Mouse (Mus musculus) spleen, adult 2 months (tissue): ENCODE data around the gene Gm20661. TPM values are rescaled to one million over a fixed set of nuclear protein-coding genes. Genes with fewer than 3 reads are reported as not detected.

ENCODE experiments used
- DNase-seq, 2 experiments: peaks; one replicate each; pipeline versions ENCODE4 v3.0.0 to v3.0.0-alpha.2; 2012 to 2021; ENCODE audit warnings: low spot score in 2 of 2, low read depth in 1 of 2
- H3K27ac ChIP-seq: fragments of 200-500 bp; 2 replicates; pipeline ENCODE4 v1.5.1; 2012; ENCODE audit warnings: low read length, inconsistent platforms; ENCODE audit not compliant: insufficient read depth
- H3K27me3 ChIP-seq: fragments of 200-500 bp; 2 replicates; pipeline ENCODE4 v1.6.1; 2012; ENCODE audit warnings: mild to moderate bottlenecking, moderate library complexity, low read length, inconsistent platforms; ENCODE audit not compliant: control insufficient read depth, insufficient read depth
- H3K36me3 ChIP-seq: fragments of 200-500 bp; 2 replicates; pipeline ENCODE4 v1.6.1; 2012; ENCODE audit warnings: mild to moderate bottlenecking, low read length, inconsistent platforms; ENCODE audit not compliant: control insufficient read depth, insufficient read depth
- H3K4me1 ChIP-seq: fragments of 200-500 bp; 2 replicates; pipeline ENCODE4 v1.6.1; 2011; ENCODE audit warnings: inconsistent platforms; ENCODE audit not compliant: control insufficient read depth, insufficient read depth, insufficient read length
- H3K4me3 ChIP-seq: fragments of 200-500 bp; 2 replicates; pipeline ENCODE4 v1.5.1; 2011; ENCODE audit warnings: mild to moderate bottlenecking, inconsistent platforms; ENCODE audit not compliant: insufficient read depth, insufficient read length; ENCODE audit errors: extremely low read depth
- CTCF ChIP-seq: fragments of 200-500 bp; IDR thresholded peaks from 2 replicates; pipeline ENCODE4 v1.5.1; 2011; ENCODE audit warnings: mild to moderate bottlenecking, inconsistent platforms; ENCODE audit not compliant: insufficient read depth, insufficient read length, insufficient replicate concordance; ENCODE audit errors: extremely low read depth
- POLR2A ChIP-seq: fragments of 200-500 bp; IDR thresholded peaks from 2 replicates; pipeline ENCODE4 v1.6.1; 2011; ENCODE audit warnings: low read depth, low read length, inconsistent platforms
- WGBS: fragments of 180-500 bp; shearing (Covaris S2); methylation state at CpG from one replicate; pipeline ENCODE4 v1.1.7; 2018; 5-methylcytosine and 5-hydroxymethylcytosine counted together
- polyA plus RNA-seq: library from polyadenylated mRNA; depleted of rRNA; stranded (reverse); fragments of >200 nt; gene quantifications from 2 replicates; pipeline ENCODE4 v1.2.3, GENCODE M21; 2012; rRNA removed

Gm20661 gene
- polyA plus RNA-seq = 0.18 and 0.31 TPM in 2 replicates

DNA sequence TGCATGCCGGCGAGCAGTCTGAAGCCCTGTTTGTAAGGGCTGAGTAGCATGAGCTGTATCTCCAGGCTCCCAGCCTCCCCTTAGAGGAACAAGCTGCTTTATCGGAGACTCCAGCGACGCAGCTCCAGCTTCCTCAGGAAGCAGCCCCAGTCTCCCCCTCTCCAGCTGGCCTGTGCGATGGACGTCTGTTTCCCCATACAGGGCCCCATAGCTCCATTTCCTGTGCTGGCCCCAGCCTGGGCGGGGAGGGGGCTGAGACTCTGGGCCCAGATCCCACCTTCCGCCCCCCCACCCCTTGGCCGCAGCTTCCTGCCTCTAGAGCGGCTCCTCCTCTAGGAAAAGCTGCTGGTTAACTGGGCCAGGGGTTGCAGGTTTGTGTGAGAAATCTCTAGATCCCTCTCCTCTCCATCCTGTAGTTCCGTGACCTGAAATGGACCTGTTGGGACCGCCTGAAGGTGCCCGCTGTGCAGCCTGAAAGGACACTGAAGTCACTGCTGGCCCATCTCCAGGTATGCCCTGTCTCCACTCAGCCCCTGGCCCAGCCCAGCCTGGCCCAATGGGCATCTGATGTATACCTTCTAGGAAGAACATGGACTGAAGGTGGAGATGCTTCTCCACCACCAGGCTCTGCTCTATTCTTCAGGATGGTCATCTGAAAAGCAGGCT is at the start of gene Gm20661:
Gene Gm20661 (plus strand): TSS at position 378 of the 666 bp plus-strand sequence.
- H3K36me3 ChIP-seq = peaks cover 30% of the 10 kb centered on the region
- WGBS = 16% methylated on average over 14 of the region's 14 CpGs

DNA sequence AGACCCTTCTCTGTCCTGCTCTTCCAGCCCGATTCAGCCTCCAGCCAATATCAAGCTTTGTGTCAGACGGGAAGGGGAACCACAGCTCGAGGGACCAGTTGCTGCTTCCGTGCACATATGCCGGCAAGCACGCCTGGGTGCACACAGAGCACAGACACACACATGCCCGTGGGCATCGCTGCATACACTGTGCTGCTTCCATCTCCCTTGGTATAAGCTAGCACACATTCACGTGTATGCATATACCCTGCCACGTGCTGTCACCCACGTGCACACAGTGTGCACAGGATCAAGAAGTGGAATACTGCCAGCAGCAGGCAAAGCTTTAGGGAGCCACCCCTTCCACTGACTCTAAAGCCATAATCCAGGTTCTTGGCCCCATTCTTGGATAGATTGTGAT is 48.7 kb upstream of the Gm20661 start:
- WGBS = 82% methylated on average over 11 of the region's 11 CpGs
- peaks cover 11% of the 10 kb centered on the region for H3K27me3 ChIP-seq

More for the DNA sequence above, at the start of gene Gm20661:
- peak in 1 of 2 experiments; percentile 38 for DNase-seq
- Histone ChIP-seq H3K27me3 (no peaks in the 10 kb centered on the region), H3K27ac (peak within 1 kb of the TSS; percentile 83), H3K4me3 (no peak within 1 kb of the TSS), H3K4me1 (peaks cover 34% of the 10 kb centered on the region)
- TF ChIP-seq CTCF (no peak), POLR2A (no peak)

DNA sequence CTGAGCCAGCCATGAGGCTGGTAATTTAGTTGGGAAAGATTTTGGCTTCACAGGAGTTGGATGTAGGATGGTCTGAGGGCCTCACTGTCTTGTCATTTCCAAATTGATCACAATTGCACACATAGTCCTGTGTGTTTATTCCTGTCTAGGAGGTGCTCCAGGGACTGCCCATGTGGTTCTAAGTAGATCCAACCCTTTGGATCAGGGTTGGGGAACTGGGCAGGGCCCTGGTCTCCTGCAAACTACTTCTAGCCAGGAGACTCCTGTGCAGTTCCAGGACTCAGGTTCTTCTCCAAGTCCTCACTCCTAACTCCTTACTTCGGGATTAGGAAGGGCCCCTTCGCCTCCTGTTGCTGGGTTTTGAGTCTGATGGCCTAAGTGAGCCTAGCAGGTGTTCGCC is 47.5 kb upstream of the Gm20661 start, which contains the start of gene Camkv:
Gene Camkv (plus strand): TSS at position 301 of the 400 bp plus-strand sequence.
- no peak for DNase-seq
- Histone ChIP-seq H3K4me3 (peak within 1 kb of the TSS; percentile 28; the same call in 1 of the 2 replicates), H3K27me3 (peaks cover 11% of the 10 kb centered on the region), H3K4me1 (peaks cover 6% of the 10 kb centered on the region; the same call in 1 of the 2 replicates), H3K27ac (no peak within 1 kb of the TSS), H3K36me3 (no peaks in the 10 kb centered on the region)
- TF ChIP-seq CTCF (no peak), POLR2A (no peak)
- WGBS = 26% methylated on average over 3 of the region's 3 CpGs

More for the DNA sequence above, 48.7 kb upstream of the Gm20661 start:
- no peaks in the 10 kb centered on the region for H3K36me3 ChIP-seq
- H3K4me3 ChIP-seq = no peak overlapping the region
- H3K27ac ChIP-seq = no peak overlapping the region
- DNase-seq = no peak
- TF ChIP-seq CTCF = no peak
- TF ChIP-seq POLR2A = no peak
- peaks cover 6% of the 10 kb centered on the region; the same call in 1 of the 2 replicates for H3K4me1 ChIP-seq

DNA sequence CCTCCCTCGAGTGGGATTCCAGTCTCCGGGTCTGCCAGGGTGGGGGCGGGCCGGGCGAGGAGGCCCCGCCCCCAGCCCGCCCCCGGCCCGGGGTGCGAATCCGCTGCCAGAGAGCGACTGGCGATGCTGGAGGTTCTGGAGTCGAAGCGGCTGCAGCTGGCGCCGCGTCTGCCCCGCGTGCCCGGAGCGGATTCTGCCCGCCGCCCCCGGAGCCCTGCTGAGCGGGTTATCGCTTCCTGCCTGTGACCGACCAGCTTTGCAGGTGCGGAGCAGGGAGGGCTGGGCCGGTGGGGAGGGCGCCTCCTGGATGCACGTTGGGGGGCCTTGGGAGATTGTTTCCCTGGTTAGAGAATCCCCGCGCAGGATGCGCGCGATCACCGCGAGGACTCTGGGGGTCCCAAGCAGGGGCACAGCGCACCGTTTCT is 47.1 kb upstream of the Gm20661 start:
- peak overlapping the region; percentile 28; the same call in 1 of the 2 replicates for H3K4me3 ChIP-seq
- no peak overlapping the region for H3K27ac ChIP-seq
- peaks cover 11% of the 10 kb centered on the region for H3K27me3 ChIP-seq
- H3K36me3 ChIP-seq = no peaks in the 10 kb centered on the region
- no peak for TF ChIP-seq POLR2A
- TF ChIP-seq CTCF = no peak
- H3K4me1 ChIP-seq = peaks cover 6% of the 10 kb centered on the region; the same call in 1 of the 2 replicates
- DNase-seq = peak in 1 of 2 experiments; percentile 20
- 1% methylated on average over 30 of the region's 41 CpGs for WGBS

DNA sequence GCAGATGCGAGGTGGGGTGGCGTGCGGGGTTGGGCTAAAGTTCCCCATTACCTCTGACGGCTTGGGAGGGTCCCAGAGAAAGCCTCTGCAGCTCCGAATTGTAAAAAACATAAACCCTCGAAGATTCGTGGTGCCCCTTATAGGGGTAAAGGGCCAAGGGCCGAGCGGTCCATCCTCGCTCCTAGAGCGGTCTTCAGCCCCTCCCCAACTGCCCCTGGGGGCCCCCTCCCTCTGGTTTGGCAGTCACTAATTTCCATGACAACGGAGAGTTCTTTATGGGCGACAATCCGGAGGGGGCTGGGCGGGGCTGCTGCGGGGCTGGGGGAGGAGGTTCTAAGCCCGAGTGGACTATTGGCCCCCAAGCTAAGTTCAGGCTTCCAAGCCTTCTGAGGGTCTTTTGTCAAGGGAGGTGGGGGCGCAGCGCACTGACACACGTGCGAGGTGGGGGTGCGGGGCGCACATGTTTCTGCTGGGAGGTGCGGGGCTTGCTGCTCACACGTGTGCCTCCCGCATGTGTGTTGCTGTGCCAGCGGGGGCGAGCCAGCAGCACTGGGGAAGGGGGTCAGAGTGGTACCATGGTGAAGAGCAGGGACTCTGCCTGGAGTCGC is 46.5 kb upstream of the Gm20661 start:
- Histone ChIP-seq H3K36me3 (no peaks in the 10 kb centered on the region), H3K27me3 (peaks cover 11% of the 10 kb centered on the region), H3K4me1 (peaks cover 6% of the 10 kb centered on the region; the same call in 1 of the 2 replicates), H3K4me3 (peak overlapping the region; percentile 28; the same call in 1 of the 2 replicates), H3K27ac (no peak overlapping the region)
- no peak for DNase-seq
- TF ChIP-seq POLR2A = no peak
- no peak for TF ChIP-seq CTCF
- WGBS = 13% methylated on average over 29 of the region's 29 CpGs

DNA sequence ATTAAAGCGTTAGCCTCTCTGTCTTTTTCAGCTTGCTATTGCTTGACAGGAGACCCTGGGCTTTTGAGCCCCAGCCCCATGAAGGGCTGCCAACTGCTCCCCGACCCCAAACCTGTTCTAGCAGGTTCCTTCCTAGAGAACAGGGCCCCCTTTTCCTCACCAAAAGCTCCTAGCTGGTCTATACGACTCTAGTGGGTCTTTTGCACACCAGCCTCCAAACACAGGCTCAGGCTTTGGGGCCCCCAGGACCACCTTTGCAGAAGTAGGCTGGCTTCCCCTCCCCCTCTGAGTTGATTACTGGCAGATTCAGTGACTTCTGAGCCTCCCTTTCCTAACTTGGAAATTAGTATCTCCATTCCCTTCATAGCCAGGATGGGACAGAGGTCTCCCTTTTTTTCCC is 46.0 kb upstream of the Gm20661 start:
- DNase-seq = no peak
- H3K27me3 ChIP-seq = peaks cover 11% of the 10 kb centered on the region
- WGBS = 61% methylated on average over 3 of the region's 3 CpGs
- H3K36me3 ChIP-seq = no peaks in the 10 kb centered on the region
- TF ChIP-seq CTCF = no peak
- no peak for TF ChIP-seq POLR2A
- peaks cover 6% of the 10 kb centered on the region; the same call in 1 of the 2 replicates for H3K4me1 ChIP-seq
- no peak overlapping the region for H3K27ac ChIP-seq
- H3K4me3 ChIP-seq = no peak overlapping the region
